Mouse (Mus musculus) spleen, postnatal 10 days (tissue): Measurements from ENCODE around the gene Pard6b.
"Not testable (repeated sequence)": the region's sequence is repeated elsewhere in the genome, so short reads cannot be mapped to it uniquely, and the experiment has no call there.

Source experiments
- DNase-seq, 2 experiments: peaks; one replicate each; pipeline ENCODE4 v3.0.0; 2021 to 2022; ENCODE audit warnings: low spot score in 2 of 2

Pard6b gene

DNA sequence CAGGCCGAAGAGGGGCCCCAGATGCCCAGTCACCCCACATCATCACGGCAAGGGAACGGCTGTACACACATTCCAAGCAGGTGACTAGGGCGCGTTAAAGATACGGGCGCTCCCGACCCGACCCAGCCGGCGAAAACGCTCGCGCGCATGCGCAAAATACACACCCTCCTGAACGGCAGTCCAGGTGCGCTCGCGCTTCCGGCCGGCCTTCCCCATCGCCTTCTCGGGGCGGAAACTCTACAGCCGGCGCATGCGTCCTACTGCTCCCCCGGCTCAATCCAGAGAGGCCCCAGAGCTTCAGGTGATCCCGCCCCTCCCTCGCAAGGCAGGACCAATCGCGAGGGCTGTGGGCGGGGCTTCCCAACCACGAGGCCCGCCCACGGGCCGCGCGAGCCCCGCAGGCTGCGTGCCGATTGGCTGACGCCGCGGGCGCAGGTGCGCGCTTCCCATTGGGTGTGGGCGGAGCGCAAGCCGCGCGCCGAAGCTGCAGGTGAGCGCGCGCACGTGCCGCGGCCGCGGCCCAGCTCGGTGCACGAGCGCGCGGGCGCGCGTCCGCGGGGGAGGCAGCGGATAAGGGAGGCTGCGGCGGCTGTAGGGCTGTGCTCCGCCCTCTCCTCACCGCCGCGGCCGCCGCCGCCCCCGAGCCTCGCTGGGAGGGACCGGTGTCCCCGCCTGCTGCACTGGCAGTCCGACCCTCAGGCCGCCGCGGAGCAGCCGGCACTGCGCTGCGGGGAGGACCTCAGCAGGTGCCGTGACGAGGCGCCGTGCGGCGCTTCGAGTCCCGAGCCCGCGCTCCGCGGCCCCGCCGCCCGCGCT lies at the start of gene Pard6b:
Gene Pard6b (plus strand): TSS at position 574 of the 816 bp plus-strand sequence.
- peak; percentile 81 to 94 for DNase-seq

DNA sequence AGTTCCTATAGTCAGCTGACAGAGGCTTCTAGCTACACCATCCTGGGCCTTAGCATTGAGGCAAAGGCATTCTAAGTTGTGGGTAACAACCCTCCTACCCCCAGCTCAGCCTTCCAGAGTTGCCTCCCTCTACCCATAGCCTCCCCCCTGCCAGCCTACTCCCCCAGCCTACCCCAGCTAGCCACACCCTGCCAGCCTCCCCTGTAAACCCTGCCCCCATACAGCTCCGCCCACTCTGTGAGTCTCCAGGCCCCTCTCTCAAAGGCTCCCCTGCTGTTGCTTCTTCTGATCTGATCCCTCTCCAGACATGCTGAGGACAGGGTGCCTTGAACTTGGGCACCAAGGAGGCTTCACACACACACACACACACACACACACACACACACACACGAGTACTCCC lies 49.0 kb upstream of the Pard6b start:
- no peak for DNase-seq

DNA sequence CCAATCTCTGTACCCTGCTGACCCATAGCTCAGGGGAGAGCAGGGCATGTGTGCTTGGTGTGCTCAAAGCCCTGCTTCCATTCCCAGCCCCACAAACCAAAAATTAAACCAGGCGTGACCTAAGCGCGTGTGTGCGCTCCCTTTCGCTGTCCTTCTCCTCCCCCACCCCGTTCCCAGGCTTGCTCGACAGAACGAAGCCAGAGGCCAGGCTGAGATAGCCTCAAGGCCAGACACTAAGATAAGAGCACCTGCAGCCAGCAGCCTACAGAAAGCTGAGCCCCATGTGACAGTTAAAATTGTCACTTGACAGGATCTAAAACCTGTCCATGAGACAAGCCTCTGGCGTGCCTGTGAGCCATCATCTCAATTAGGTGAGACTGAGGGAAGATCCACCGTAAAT lies 46.9 kb upstream of the Pard6b start:
- DNase-seq, result no peak

DNA sequence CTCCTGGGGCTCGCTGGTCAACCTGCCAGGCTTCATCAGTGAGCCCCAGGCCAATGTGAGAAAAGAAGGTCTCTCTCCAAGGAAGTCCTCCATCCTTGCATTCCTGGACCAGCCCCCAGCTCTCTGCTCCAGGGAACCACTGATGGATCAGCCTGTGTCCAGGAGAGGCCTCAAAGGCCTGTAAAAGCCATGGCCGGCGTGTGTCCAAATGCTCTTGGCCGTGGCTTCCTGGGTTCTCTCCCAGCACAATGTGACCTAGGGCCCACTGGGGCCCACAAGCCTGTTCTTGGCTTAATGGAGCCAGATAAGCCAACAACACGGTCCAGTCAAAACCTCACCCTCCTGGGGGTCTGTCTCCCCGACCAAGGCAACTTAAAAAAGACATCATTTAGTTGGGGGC lies 44.9 kb upstream of the Pard6b start:
- no peak for DNase-seq

GRCm38 (mm10) chr2:168037063-168037462 lies 43.7 kb upstream of the Pard6b start:
- no peak for DNase-seq

DNA sequence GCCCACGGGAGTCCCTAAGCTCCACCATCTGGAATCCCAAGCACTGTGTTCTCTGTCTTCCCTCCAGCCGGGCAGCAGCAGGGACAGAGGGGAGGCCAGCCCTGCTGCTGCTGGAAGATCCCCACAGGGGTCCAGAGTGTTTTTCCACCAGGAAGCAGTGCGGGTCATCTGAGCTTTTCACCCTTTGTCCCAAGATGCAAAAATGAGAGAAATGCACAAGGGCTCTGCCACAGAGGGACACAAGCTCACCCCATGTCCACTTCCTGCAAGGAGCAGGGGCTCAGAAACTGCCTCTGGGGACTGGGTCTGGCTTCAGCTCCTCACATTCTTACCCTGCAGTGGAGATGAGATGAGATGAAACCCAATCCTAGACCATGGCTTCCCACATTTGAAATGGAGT lies 40.1 kb upstream of the Pard6b start:
- no peak for DNase-seq

DNA sequence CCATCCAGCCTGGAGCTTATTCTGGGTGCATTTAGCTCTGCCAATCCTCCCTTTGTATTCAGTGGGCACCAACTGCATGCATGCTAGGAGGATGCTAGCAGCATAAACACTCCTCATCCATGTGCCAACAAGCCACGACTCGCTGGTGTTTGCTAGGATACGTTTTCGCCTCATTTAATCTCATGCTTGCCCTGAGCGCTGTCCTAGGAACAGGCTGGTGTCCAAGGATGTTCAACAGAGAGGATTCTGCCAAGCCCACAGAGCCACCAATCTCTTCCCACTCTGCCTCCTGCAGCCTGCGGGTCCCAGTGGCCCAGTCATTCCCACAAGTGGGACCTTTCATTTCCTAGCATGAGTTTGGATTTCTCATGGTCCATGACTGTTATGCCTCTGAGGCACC lies 38.8 kb upstream of the Pard6b start:
- no peak for DNase-seq

GRCm38 (mm10) chr2:168044681-168045287 lies 36.0 kb upstream of the Pard6b start:
- no peak for DNase-seq

- DNase-seq, result no peak
Measured at GRCm38 (mm10) chr2:168045357-168045756, 35.4 kb upstream of the Pard6b start.

- no peak for DNase-seq
Measured at GRCm38 (mm10) chr2:168045771-168046170, 35.0 kb upstream of the Pard6b start.

DNA sequence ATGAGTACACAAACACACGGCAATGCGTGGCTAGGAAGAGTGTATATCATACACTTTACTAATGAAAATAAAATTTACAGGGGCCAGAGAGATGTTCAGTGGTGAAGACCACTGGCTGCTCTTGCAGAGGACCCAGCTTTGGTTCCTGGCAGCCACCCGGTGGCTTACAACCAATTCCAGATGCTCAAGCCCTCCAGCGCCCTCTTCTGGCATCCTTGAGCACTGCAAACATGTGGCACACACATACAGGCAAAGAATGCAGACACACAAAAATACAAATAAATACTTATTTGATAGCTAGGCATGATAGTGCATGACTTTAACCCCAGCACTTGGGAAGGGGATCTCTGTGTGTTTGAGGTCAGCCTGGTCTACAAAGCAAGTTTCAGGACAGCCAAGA lies 34.3 kb upstream of the Pard6b start:
- no peak for DNase-seq

GRCm38 (mm10) chr2:168049002-168049635 lies 31.7 kb upstream of the Pard6b start:
- DNase-seq, result no peak

DNA sequence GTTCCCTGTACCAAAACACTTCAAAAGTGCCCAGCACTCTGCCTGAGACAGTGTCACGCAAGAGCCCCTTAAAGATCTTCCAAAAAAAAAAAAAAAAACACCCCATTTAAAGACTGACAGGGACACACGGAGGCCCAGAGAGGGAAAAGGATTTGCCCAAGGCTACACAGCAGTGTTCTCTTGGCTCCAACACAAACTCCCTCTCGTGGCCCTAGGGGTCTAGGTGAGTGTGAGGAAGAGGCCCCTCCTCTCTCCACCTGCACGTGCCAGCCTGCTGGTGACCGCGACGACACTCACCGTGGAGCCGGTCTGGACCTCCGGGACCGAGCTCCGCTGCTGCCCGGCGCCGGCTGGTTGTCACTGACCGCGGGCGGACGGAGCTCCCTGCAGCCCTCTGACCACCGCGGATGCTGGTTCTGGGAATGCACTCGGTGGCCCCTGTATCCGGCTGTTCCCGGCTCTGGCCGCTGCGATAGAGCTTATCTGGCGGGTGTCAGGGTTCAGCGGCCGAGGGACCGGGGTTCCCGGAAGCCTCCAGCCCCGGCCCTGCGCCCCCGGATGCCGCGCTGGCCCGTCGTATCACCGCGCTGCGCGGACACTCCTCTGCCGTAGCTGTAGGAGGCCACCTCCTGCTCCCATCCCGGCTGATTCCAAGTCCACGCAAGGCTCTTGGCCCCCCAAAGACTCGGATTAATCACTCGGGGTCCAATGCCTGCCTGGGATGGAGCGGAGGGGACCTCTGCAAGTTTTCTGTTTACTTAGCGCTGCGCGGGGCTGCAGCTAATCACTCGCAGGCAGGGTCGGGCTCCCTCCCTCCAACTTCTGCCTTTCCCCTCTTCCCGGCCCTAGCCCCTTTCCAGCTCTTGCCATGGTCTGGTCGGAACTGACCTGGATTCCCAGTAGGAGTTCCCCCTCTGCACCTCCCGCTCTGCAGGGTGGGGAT lies 30.5 kb upstream of the Pard6b start:
- peak in 1 of 2 experiments; percentile 24 for DNase-seq

- DNase-seq, result no peak
Measured at GRCm38 (mm10) chr2:168052156-168052555, 28.6 kb upstream of the Pard6b start.

DNA sequence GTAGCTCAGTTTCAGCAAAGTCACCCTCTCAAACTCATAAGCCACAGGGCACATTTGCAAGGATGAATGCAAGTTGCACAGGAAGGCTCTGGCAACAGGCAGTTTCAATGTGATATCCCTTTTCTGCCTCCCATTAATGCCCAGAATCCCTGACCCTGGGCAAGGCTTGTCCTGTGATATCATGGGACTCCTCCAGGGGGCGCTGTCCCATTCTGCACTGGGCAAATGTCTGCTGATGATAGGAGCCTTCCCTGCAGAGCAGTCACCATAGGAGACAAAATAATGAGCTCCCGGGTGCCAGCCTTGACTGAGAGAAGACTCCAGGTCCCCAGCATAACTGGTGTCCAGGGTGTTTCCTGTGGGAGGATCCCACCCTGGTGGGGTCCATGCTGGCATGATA lies 28.1 kb upstream of the Pard6b start:
- DNase-seq, result peak in 1 of 2 experiments; percentile 42

GRCm38 (mm10) chr2:168054142-168054541 lies 26.7 kb upstream of the Pard6b start:
- no peak for DNase-seq

- DNase-seq, result no peak
Measured at GRCm38 (mm10) chr2:168055910-168056665, 24.7 kb upstream of the Pard6b start.

DNA sequence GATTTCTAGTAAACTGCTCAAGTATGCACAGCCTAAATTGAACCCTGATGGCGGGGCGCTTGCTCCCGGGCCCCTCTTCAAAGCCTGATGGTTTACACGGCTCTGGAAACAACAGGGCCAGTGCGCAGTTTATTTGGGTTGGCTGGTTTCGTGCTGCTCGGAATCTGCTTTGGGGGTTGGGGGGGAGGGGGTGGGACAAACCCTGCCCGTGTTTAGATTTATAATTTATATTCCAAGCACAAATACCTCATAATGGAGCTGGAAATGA lies 24.2 kb upstream of the Pard6b start:
- DNase-seq, result no peak

- not testable (repeated sequence) for DNase-seq
Measured at GRCm38 (mm10) chr2:168057876-168058275, 22.9 kb upstream of the Pard6b start.

DNA sequence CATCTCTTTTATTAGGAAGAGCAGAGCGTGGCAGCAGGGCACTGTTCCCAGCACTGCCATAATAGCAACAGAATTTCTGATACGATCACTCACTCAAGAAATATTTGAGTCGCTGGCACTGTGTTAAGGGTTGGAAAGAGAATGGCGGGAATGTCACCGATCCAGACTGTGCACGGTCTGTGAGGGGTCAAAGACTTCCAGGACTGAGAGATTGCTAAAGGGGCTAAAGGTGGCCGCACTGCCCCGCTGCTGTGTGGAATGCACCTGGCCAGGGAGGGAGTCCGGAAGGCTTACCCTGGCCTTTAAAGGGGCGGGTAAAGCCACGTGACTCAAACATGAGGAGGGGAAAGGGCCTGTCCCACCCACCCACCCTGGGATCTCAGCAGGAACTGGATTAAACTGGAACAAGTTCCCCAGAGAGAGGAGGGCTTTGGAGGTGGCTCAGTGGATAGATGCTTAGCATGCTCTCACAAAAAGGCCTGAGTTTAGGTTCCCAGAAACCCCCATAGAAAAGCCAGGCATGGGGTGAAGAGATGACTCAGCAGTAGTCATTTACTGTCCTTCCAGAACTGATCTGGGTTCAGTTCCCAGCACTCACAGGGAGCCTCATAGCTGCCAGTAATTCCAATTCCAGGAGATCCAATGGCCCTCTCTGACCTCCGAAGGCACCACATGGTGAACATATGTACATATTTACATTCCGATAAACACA lies 22.2 kb upstream of the Pard6b start:
- no peak for DNase-seq
